Mouse (Mus musculus): ENCODE data around the gene Kcnmb1.
A peak's percentile ranks its signal among the peaks of the same experiment; 100 is the strongest.

The Kcnmb1 gene

DNA sequence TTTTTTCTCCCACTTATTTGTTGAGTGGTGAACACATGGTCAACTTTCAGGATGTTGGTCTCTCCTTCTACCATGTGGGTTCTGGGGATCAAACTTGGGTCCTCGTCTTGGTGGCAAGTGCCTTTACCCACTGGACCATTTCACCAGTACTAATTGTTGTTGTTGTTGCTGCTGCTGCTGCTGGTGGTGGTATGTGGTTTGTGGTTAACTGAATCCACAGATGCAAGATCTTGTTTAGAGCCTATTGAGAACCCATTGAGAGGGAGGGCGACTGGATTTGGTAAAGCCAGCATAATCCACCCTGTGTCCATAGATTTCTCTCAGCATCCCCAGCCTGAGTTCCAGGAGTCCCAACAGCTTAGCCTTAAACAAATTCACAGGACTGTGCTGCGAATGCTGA is 37.6 kb downstream of the Kcnmb1 start:
- DNase-seq (ENCODE audit: low spot score in 2 of 2) = no peak

DNA sequence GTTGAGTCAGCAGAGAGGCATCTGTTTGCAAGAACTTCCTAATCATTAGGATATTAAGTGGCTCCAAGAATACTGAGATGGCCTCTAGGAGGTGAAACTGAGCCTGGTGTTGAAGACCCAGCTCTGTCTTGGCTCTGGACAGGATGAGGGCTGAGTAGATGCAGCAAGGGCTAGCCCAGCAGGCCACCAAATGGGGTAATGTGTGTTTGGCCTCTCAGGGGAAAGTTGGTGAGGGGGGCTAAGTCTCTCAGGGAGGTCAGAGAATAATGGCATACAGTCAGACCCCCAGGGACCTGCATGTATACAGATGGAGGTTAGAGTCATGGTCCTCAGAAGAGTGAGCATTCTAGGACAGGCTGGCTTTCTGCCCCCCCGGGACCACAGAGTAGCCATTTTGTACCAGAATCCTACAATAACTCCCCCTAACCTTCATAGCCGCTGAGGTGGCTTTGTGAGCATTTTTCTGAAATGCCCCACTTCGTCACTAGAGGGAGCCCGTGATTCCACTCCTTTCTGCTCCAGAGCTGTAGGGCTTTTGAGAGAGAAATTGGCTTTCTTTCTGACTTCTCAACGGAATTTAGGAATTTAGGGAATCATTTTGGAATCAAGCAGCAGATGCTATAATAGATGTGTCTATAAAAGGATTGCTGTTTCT is 39.3 kb downstream of the Kcnmb1 start:
- peak; percentile 42 to 68 for DNase-seq (ENCODE audit: low spot score in 2 of 2)

DNA sequence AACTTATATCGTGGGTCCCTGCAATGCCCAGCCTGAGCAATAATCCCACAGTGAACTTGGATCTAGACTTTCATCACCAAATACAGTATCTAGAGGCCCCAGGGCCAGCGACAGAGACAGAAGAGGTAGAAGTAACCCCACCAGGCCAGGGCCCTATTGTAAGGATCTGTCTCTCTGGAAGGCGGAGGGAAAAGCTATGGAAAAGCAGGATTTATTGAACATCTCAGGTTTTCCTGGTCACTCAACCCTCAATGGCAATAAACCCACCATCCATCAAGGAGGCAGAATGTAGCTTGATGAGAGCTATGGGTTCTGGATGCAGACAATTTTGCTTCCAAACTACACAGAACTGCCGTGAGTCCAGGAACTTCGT is 39.8 kb downstream of the Kcnmb1 start:
- DNase-seq (ENCODE audit: low spot score in 2 of 2) = no peak

DNA sequence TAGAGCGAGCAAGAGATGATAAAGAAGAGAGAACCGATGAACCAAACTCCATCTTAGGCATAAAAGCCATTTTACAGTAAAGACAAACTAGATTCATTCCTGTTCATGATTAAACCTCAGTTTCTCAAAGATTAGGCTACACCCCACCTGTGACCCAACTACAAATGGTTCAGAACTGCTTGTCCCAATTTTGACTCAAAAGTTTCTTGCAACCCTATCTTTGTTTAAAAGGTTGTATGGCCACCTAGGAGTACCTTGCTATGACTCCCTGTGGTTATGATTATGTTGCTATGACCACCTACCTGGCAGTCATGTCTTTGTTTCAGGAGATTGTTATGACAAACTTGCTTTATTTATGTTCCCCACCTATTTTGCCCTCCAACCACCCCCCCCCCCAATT is 44.8 kb downstream of the Kcnmb1 start:
- DNase-seq (ENCODE audit: low spot score in 2 of 2) = no peak

DNA sequence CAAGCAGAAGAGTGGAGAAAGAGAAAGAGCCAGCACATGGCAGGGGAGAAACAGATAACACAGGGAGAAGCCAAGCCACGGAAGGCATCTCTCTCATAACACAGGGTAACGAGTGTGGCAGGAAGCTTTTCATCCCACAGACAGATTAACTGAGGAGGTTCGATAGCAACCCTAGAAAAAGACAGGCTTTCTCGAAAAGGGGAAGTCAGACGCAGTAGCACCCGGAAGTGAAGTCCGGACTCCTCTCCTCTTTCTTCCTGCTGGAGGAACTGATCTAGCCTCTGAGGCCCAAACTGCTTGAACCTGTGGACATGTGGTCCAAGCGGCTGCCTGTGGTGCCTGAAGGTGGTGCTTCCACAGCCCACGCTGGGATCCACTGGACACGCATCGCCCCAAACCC is 45.4 kb downstream of the Kcnmb1 start:
- peak in 1 of 2 experiments; percentile 30 for DNase-seq (ENCODE audit: low spot score in 2 of 2)

DNA sequence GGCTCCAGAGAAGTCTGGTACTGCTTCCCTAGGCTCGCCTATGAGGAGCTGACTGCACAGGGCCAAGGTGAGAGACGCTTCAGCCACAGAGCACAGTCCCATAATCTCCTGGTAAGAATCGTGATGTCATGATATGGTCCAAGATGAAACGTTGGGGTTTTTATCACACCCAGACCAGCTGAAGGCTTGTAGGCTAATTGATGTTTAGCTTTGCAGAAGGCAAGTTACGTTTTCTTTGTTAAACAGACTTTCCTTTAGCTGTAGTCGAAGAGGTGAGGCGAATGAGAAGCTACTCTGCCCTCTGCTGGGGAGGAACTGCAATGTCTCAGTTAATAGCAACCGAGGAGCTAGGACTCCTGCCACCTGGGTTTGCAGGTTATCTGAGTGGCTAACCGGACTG is 45.9 kb downstream of the Kcnmb1 start:
- peak; percentile 64 to 75 for DNase-seq (ENCODE audit: low spot score in 2 of 2)

DNA sequence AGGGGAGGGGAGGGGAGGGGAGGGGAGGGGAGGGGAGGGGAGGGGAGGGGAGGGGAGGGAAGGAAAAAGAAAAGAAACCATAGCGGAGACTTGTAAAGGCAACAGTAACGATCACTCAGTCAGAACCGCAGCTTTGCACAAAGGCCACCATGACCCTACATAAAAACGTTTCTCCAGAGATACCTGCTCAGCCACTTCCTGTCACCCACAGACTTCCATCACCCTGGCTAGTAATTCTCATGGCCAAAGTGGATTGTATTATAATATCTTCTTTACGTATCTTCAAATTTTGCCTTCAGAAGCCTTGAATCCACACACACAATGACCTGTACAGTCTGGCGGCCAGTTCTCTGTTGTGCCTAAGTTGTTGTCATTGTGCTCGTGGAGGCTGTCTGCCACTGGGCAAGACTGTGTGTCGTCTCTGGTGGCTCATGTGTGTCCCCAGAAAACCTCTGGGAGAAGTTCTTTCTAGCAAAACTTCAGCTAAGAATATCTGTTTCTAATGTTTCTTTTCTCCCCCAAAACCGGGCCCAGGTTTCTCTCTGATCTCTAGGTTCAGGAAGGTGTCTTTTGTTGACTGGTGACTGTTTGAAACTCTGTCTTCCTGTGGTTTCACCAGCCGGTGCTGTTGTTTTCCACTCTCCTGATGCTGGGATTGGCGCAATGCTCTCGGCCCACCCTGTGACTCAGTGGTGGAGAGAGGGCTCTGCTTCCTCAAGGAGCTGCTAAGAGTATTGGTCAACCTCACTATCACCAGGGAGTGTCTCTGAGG is 46.7 kb downstream of the Kcnmb1 start:
- no peak for DNase-seq (ENCODE audit: low spot score in 2 of 2)

DNA sequence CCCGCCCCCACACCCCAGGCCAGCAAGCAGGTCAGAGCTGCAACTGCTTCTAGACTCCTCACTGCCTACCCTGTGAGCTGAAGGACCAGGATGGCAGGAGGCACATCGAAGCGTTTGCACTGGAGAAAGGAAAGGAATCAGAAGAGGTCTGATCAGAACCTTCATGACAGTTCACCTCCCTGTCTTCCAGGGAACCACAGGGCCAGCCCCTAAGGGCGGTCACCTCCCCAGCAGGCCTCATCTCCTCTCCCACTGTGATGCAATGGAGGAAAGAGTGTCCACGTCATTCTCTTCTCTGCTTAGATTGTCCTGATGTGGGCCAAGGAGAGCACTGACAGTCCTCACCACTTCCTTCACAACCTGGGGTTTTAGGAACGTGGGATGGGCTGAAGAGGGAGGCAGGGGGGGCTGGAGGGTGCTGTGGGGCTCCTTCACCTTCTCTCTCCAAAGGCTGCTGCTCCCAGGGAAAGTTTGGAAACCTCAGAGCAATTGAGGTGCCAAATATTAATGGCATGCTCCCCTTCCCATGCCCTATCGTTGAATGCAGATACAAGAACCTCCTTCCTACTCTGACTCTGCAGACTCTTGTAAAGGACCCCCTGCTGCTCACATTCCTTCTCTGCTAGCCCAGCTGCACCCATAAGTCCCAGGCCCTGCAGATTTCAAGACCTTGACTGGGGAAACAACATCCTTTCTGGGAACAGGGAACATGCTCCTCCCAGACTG is 47.5 kb downstream of the Kcnmb1 start:
- no peak for DNase-seq (ENCODE audit: low spot score in 2 of 2)

DNA sequence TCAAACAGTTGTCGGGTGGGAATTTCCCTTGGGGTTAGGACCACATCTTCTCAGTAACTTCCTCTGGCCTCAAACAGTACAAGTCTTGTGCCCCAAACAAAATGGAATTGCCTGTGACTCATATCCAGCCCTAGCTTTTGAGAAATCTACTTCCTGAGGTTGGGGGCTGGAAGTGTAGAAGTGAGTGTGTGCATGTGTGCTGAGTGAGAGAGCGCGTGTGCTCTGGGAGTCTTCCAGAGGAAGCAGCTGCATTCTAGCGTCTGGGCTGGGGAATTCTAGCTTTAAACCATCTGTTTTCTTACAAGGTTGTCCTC is 48.0 kb downstream of the Kcnmb1 start:
- DNase-seq (ENCODE audit: low spot score in 2 of 2) = peak; percentile 41 to 46

DNA sequence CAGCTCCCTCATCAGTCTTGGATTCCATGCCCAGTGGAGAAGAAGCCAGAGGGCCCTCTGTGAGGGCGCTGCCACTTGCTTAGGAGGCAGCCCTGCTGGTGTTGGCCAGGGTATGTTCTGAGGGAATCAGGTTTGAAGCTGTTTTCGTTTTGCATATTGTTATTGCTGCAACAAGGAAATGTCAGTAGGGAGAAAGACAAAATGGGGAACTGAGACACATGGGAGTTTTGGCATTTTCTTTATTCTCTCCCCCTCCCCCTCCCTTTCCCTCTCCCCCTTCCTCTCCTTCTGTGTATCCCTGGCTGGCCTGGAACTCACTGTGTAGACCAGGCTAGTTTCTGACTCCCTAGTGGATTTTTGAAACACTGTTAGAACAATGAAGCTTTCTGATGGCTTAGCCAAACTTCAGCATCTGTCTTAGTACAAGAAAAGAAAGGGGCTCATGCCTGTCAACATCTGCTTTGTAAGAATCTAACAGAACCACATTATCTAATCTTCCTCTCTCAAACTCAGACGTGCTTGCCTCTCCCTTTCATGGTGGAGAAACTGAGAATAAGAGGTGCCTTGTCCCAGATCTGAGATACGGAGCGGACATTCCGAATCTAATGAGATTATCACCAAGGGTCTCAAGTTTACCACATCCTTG is 49.3 kb downstream of the Kcnmb1 start:
- no peak for DNase-seq (ENCODE audit: low spot score in 2 of 2)

Data from right cerebral cortex, postnatal 10 days (tissue).